Mouse (Mus musculus): ENCODE measurements at regions not wholly inside any gene's neighbourhood (a gene's known extent, or its start where the extent isn't known, plus 50 kb on each side); places are given as distances from the start of the nearest gene placed in this dataset.

DNA sequence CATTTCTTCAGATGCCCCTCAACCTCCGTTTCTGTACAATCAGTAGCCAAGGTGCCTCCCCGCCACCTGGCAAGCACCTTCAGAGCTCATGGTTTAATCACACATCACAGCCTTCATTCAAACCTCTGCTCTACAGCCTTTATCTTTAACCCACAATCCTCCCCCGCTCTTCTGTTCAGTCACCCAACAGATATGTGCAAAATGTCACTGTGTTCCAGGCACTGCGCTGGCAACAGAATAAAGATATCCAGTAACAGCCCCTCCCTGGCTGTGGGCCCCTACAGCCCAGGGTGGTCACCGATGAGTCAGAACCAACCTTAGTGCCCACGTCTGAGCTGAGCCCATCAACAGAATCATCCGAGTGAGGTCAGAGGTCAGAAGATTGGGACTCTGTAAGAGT lies 54.3 kb upstream of the Ddr1 start:
- Histone ChIP-seq H3K4me3 (ENCODE audit: control insufficient read depth in 1 of 2, insufficient read depth in 1 of 2, low read depth in 2 of 2, low read length in 2 of 2) (no peak overlapping the region), H3K27me3 (ENCODE audit: control insufficient read depth in 1 of 2, insufficient read depth in 2 of 2, low read length in 2 of 2) (no peaks in the 10 kb centered on the region), H3K4me1 (ENCODE audit: control insufficient read depth in 1 of 2, insufficient read depth in 2 of 2, low read length in 2 of 2) (peaks cover 2 to 10% of the 10 kb centered on the region in 2 experiments; a peak in 3 of 4 replicates), H3K79me2 (ENCODE audit: control insufficient read depth, insufficient read depth, low read length, poor library complexity) (no peaks in the 10 kb centered on the region), H3K9me3 (replicated peaks; ENCODE audit: insufficient read depth, low read length) (no peaks in the 10 kb centered on the region), H3K36me3 (ENCODE audit: control insufficient read depth in 1 of 2, insufficient read depth in 2 of 2, low read length in 2 of 2) (peaks cover 0 to 9% of the 10 kb centered on the region in 2 experiments; a peak in 2 of 4 replicates), H3K27ac (ENCODE audit: control insufficient read depth, low read depth, low read length) (no peak overlapping the region), H3K9ac (ENCODE audit: control insufficient read depth, low read depth, low read length, poor library complexity, severe bottlenecking) (no peak overlapping the region)
- peak; percentile 62 for DNase-seq (ENCODE audit: low read depth, low spot score)
- peak; percentile 75 for TF ChIP-seq TAL1 (IDR thresholded peaks at IDR 0.05; ENCODE audit: low read length)
- no peak for TF ChIP-seq CHD1 (IDR thresholded peaks at IDR 0.05; ENCODE audit: low read depth, low read length)
- 0 out of 2 replicates have a peak, but pooled peaks have one; percentile 30 for TF ChIP-seq MXI1 (IDR thresholded peaks at IDR 0.05; ENCODE audit: low read depth, low read length)
- no peak for TF ChIP-seq BHLHE40 (IDR thresholded peaks at IDR 0.05; ENCODE audit: borderline replicate concordance, low read depth, low read length)
- no peak; the same call in 1 of the 2 replicates for TF ChIP-seq SIN3A (IDR thresholded peaks at IDR 0.05; ENCODE audit: low read length)
- no peak for TF ChIP-seq POLR2AphosphoS2 (IDR thresholded peaks at IDR 0.05; ENCODE audit: low read length)
- peak; percentile 95 for TF ChIP-seq RCOR1 (IDR thresholded peaks at IDR 0.05; ENCODE audit: low read depth, low read length)
- TF ChIP-seq CTCF (IDR thresholded peaks at IDR 0.05 in 2 of 3, conservative IDR thresholded peaks at IDR 0.05 in 1 of 3; ENCODE audit: control insufficient read depth in 1 of 3, insufficient read depth in 1 of 3, low read depth in 2 of 3, low read length in 3 of 3, poor library complexity in 1 of 3, severe bottlenecking in 1 of 3): no peak
- no peak for TF ChIP-seq POLR2A (IDR thresholded peaks at IDR 0.05; ENCODE audit: control insufficient read depth in 1 of 2, insufficient read depth in 1 of 2, low read depth in 1 of 2, low read length in 2 of 2, poor library complexity in 1 of 2)
- TF ChIP-seq POLR2AphosphoS5 (IDR thresholded peaks at IDR 0.05; ENCODE audit: borderline replicate concordance, low read depth, low read length): no peak
- peak; percentile 88 for TF ChIP-seq GATA1 (IDR thresholded peaks at IDR 0.05; ENCODE audit: low read depth, low read length)
- no peak for TF ChIP-seq SMC3 (IDR thresholded peaks at IDR 0.05; ENCODE audit: low read depth, low read length)
- TF ChIP-seq MYB (IDR thresholded peaks at IDR 0.05; ENCODE audit: low read depth, low read length): no peak
- no peak for TF ChIP-seq USF2 (IDR thresholded peaks at IDR 0.05; ENCODE audit: borderline replicate concordance in 1 of 2, insufficient read depth in 1 of 2, low read depth in 1 of 2, low read length in 2 of 2)
- TF ChIP-seq MYC (IDR thresholded peaks at IDR 0.05; ENCODE audit: low read depth, low read length): no peak
- no peak for TF ChIP-seq ELF1 (IDR thresholded peaks at IDR 0.05; ENCODE audit: low read depth, low read length)
- TF ChIP-seq MAZ (IDR thresholded peaks at IDR 0.05; ENCODE audit: low read depth, low read length): no peak
- TF ChIP-seq NELFE (IDR thresholded peaks at IDR 0.05; ENCODE audit: low read depth, low read length): no peak
- TF ChIP-seq EP300 (IDR thresholded peaks at IDR 0.05; ENCODE audit: low read depth in 1 of 2, low read length in 2 of 2): peak; percentile 87 to 94
- no peak for TF ChIP-seq CHD2 (IDR thresholded peaks at IDR 0.05; ENCODE audit: low read length)
- no peak for TF ChIP-seq MAX (IDR thresholded peaks at IDR 0.05; ENCODE audit: low read length)
- TF ChIP-seq GABPA (IDR thresholded peaks at IDR 0.05; ENCODE audit: low read depth, low read length): no peak
- TF ChIP-seq KAT2A (conservative IDR thresholded peaks at IDR 0.05; ENCODE audit: low read depth, low read length): no peak
- TF ChIP-seq HCFC1 (IDR thresholded peaks at IDR 0.05; ENCODE audit: low read depth, low read length): no peak
- no peak for TF ChIP-seq E2F4 (IDR thresholded peaks at IDR 0.05; ENCODE audit: borderline replicate concordance, low read depth, low read length)
- TF ChIP-seq MEF2A (IDR thresholded peaks at IDR 0.05; ENCODE audit: extremely low read depth, insufficient replicate concordance, low read depth, low read length, poor library complexity, severe bottlenecking): no peak
- peak; percentile 54; the same call in 1 of the 2 replicates for TF ChIP-seq ETS1 (IDR thresholded peaks at IDR 0.05; ENCODE audit: low read depth, low read length)
- no peak; the same call in 1 of the 2 replicates for TF ChIP-seq MAFK (IDR thresholded peaks at IDR 0.05; ENCODE audit: borderline replicate concordance, low read depth, low read length)
- TF ChIP-seq TBP (IDR thresholded peaks at IDR 0.05; ENCODE audit: low read depth, low read length): no peak
- no peak for TF ChIP-seq JUND (IDR thresholded peaks at IDR 0.05; ENCODE audit: low read depth, low read length)
- TF ChIP-seq NRF1 (IDR thresholded peaks at IDR 0.05; ENCODE audit: insufficient read depth, low read depth, low read length, poor library complexity, severe bottlenecking): no peak
- TF ChIP-seq ZKSCAN1 (IDR thresholded peaks at IDR 0.05; ENCODE audit: low read depth, low read length): no peak
- TF ChIP-seq USF1 (IDR thresholded peaks at IDR 0.05; ENCODE audit: low read depth, low read length): no peak
- TF ChIP-seq ZMIZ1 (IDR thresholded peaks at IDR 0.05; ENCODE audit: low read depth, low read length): no peak
- TF ChIP-seq ZNF384 (IDR thresholded peaks at IDR 0.05; ENCODE audit: low read depth, low read length): no peak
- no peak for TF ChIP-seq UBTF (IDR thresholded peaks at IDR 0.05; ENCODE audit: borderline replicate concordance, insufficient read depth, low read depth, low read length)
- TF ChIP-seq TCF12 (IDR thresholded peaks at IDR 0.05; ENCODE audit: low read depth, low read length): peak; percentile 92
- TF ChIP-seq RAD21 (IDR thresholded peaks at IDR 0.05; ENCODE audit: low read depth, low read length): no peak

All from MEL (cell line).